In genomic region chr16:44173155-44173941, GRCm38 (mm10) we compare ENCODE assay signal across 8 mouse cellular contexts. TPM values are rescaled to one million over a fixed set of nuclear protein-coding genes. Genes with fewer than 3 reads are reported as not detected.
DNase-seq lines count a peak whose midpoint lies in the region; ATAC-seq and TF ChIP-seq lines count a peak whose summit lies in the region.

TSS of gene Usf3 (plus strand) at chr16:44173246.

- TF ChIP-seq POLR2A in small intestine, adult 2 months (IDR thresholded peaks at IDR 0.05; ENCODE audit: low read depth, low read length) = no peak

- peak within 1 kb of the TSS; percentile 97 for H3K4me3 ChIP-seq in intestine, embryonic 15.5 days (replicated peaks)
- H3K4me3 ChIP-seq in small intestine, adult 2 months (ENCODE audit: low read depth, low read length) = peak within 1 kb of the TSS; percentile 98

- DNase-seq in embryo, embryonic 10.5 days (ENCODE audit: low spot score) = peak; percentile 46
- no peak for DNase-seq in embryo, embryonic 9.5 days (ENCODE audit: extremely low spot score)
- peak; percentile 19 for DNase-seq in embryo, embryonic 11.5 days (ENCODE audit: low read depth, low spot score)
- DNase-seq in gastrocnemius, postnatal 4 days (ENCODE audit: low spot score in 2 of 2) = peak; percentile 52 to 70
- peak; percentile 51 to 63 for DNase-seq in left cerebral cortex, postnatal 36 days (ENCODE audit: low spot score in 2 of 2)

- peak within 1 kb of the TSS; percentile 96 for H3K9ac ChIP-seq in intestine, embryonic 15.5 days

- H3K9me3 ChIP-seq in intestine, embryonic 15.5 days = no peaks in the 10 kb centered on the region

- intact Hi-C loops in left cerebral cortex, postnatal 36 days (cut with DNase I) = loop anchor here (1.0 to 10.0 kb wide), 2 partner anchors 34 to 191 kb away; partner anchors contain the start of genes Atp6v1a and Naa50

- peak within 1 kb of the TSS; percentile 81 for H3K4me2 ChIP-seq in intestine, embryonic 15.5 days (replicated peaks)

- ATAC-seq in intestine, embryonic 15.5 days = peak; percentile 64
- peak; percentile 42 for ATAC-seq in megakaryocyte-erythroid progenitor cell, adult 5-6 weeks (replicated peaks; ENCODE audit: low FRiP score, low TSS enrichment, poor library complexity, severe bottlenecking)

- peak within 1 kb of the TSS; percentile 95 for H3K27ac ChIP-seq in intestine, embryonic 15.5 days
- peak within 1 kb of the TSS; percentile 94 for H3K27ac ChIP-seq in small intestine, adult 2 months (ENCODE audit: insufficient read depth, low read depth, low read length)

- no peak for TF ChIP-seq CTCF in small intestine, adult 2 months (IDR thresholded peaks at IDR 0.05; ENCODE audit: extremely low read depth, insufficient read length, insufficient replicate concordance, low read depth, low read length)

- peaks cover 11% of the 10 kb centered on the region for H3K4me1 ChIP-seq in intestine, embryonic 15.5 days (replicated peaks)
- peaks cover 6% of the 10 kb centered on the region; the same call in 1 of the 2 replicates for H3K4me1 ChIP-seq in small intestine, adult 2 months (ENCODE audit: control insufficient read depth, insufficient read depth, insufficient read length, low read length)

- no peaks in the 10 kb centered on the region for H3K36me3 ChIP-seq in intestine, embryonic 15.5 days
- no peaks in the 10 kb centered on the region for H3K36me3 ChIP-seq in small intestine, adult 2 months (ENCODE audit: control insufficient read depth, insufficient read depth, low read length)

- WGBS in intestine, embryonic 15.5 days = under 1% methylated on average over 46 of the region's 77 CpGs
- WGBS in small intestine, adult 2 months = under 1% methylated on average over 59 of the region's 77 CpGs

- no peaks in the 10 kb centered on the region for H3K27me3 ChIP-seq in intestine, embryonic 15.5 days (replicated peaks)
- no peaks in the 10 kb centered on the region for H3K27me3 ChIP-seq in small intestine, adult 2 months (ENCODE audit: control insufficient read depth, insufficient read depth, low read length)

RNA-seq across cellular contexts. Expression of gene Usf3, which starts in this region (rescaled TPM):
- total RNA-seq in gastrocnemius, postnatal 4 days (2021) = 10 to 100 TPM; 37.3 to 41.9 TPM
- 2.6 and 3.0 TPM in 2 replicates for polyA plus RNA-seq in intestine, embryonic 15.5 days (2015; fragmentation: Nextera tagmentation; extraction: Ambion mirVana)
- 10 to 100 TPM; 33.6 to 40.4 TPM for total RNA-seq in left cerebral cortex, postnatal 36 days (2021)
- total RNA-seq in megakaryocyte-erythroid progenitor cell, adult 5-6 weeks (2014; fragmentation: Nextera tagmentation) = 41.1 and 42.8 TPM in 2 replicates
- 17.2 and 17.8 TPM in 2 replicates for total RNA-seq in megakaryocyte-erythroid progenitor cell, adult 5-6 weeks (2017)
- 3.4 and 6.7 TPM in 2 replicates for polyA plus RNA-seq in small intestine, adult 2 months (2012; rRNA removed)
